Mouse (Mus musculus) spleen, adult 12 weeks (tissue): ENCODE measurements around the gene Tipin.
A peak's percentile ranks its signal among the peaks of the same experiment; 100 is the strongest.
"Not testable (repeated sequence)": the region's sequence is repeated elsewhere in the genome, so short reads cannot be mapped to it uniquely, and the experiment has no call there.

Experiments used
- DNase-seq: peaks from one replicate; pipeline ENCODE4 v3.0.0; 2022; ENCODE audit warnings: low spot score

Gene Tipin

GRCm38 (mm10) chr9:64281105-64281780, at the start of gene Tipin:
TSS of gene Tipin (plus strand) at chr9:64281581.
- peak; percentile 96 for DNase-seq

DNA sequence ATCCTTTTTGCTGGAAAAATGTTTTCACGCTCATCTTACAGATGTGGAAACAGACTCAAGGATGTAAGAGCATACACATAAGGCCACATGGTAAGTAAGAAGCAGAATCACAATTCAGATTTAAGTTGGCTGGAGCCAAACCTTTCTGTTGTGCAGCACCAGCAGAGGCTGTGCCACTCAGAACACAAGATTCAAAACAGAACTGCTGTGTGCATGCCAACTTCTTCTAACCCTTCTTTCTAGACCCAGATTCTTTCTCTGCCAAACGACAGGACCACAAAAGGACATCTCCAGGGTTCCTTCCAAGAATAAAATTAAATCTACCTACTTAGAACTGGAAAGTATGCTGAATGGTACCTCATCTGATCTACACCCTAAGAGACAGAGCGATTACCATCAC, 49.7 kb upstream of the Tipin start:
- no peak for DNase-seq

- DNase-seq: no peak
Observed at GRCm38 (mm10) chr9:64232257-64232957, 49.0 kb upstream of the Tipin start.

- DNase-seq: no peak
Observed at GRCm38 (mm10) chr9:64233656-64234055, 47.7 kb upstream of the Tipin start.

DNA sequence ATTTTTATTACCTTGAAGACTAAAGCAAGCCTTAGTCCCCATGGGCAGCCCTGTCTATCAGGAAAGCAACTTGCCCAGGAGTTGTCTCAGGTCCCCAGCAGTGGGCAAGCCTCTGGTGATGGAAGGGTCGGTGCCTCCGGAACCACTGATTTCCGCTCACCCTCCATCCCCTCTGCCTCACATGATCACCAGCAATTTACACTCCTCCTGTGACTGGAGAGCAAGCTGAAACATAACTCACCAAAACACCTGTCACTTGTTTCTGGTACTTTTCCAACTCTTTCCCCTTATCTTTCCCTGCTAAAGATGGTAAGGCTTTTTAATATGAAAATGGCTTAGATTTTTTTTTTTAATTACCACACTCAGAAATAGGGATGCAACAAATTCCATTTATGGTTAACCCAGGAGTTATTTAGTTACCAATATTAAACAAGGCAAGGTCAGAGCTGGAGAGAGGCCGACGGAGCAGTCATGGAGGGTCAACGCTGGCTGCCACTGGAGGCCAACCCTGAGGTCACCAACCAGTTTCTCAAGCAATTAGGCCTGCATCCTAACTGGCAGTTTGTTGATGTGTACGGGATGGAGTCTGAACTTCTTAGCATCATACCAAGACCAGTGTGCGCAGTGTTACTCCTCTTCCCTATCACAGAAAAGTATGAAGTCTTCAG, 46.5 kb upstream of the Tipin start, which contains the start of gene Uchl4:
Gene Uchl4 (plus strand): TSS at position 434 of the 668 bp plus-strand sequence.
- no peak for DNase-seq

GRCm38 (mm10) chr9:64236056-64236455, 45.3 kb upstream of the Tipin start:
- DNase-seq: no peak

DNA sequence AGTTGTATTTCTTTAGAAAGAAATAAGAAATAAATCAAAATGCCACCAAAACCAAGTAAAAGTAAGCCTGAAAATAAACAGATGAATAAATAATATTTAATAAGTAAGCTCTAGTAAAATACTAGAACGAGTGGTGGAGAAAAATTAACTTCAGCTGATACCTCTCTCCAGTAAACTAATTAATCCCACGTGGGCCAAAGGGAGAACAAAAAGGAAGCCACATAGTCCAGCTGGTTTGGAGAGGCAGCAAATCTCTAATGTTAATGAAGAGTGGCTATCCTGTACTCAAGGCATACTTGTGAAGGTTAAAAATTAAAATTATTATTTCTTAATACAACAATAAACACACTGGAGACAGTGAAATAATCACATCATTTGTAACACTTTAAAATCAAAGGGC, 41.3 kb upstream of the Tipin start:
- no peak for DNase-seq

GRCm38 (mm10) chr9:64240681-64241080, 40.7 kb upstream of the Tipin start:
- DNase-seq: no peak

DNA sequence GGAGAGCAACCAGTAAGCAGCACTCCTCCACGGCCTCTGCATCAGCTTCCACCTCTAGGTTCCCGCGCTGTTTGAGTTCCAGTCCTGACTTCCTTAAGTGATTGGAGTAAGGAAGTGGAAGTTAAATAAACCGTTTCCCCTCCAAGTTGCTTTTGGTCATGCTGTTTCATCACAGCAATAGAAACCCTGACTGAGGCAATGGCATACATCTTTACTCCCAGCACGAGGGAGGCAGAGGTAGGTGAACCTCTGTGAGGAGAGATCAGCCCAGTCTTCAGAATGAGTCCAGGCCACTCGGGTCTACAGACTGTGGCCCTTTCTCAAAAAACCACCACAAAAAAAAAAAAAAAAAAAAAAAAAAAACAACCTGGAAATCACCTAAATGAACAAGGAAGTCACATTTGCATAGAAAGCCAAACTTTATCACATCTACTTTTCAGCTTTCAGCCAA, 39.0 kb upstream of the Tipin start:
- DNase-seq: no peak

- DNase-seq: no peak
Observed at GRCm38 (mm10) chr9:64249371-64249770, 32.0 kb upstream of the Tipin start.

DNA sequence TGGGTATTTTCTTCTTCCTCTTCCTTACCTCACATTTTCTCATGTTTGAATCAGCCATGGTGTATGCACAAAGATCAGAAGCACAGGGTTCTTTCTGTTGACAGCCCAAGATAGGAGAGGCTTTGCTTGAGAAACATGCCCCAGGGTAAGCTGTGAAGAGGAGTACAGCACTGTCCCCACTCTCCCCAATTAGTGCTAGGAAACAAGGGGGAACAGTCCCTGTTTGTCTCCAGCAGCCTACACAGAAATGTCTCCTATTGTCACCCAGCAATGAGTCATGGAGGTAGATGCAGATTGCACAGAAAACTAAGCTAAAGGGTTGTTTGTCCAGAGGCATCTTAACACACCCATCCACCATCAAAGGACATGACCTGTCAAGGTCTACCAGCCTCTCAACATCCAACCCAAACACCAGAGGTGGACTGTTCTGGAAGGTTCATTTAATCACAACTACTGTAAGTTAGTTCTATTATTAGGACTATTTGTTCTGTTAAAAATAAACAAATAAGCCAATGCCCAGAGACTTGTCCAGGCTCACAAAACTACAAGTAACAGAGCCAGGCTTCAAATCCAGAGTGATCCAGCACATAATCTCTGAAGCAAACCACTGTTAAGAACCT, 31.2 kb upstream of the Tipin start:
- DNase-seq: no peak

- peak; percentile 38 for DNase-seq
Observed at GRCm38 (mm10) chr9:64252591-64253020, 28.8 kb upstream of the Tipin start.

DNA sequence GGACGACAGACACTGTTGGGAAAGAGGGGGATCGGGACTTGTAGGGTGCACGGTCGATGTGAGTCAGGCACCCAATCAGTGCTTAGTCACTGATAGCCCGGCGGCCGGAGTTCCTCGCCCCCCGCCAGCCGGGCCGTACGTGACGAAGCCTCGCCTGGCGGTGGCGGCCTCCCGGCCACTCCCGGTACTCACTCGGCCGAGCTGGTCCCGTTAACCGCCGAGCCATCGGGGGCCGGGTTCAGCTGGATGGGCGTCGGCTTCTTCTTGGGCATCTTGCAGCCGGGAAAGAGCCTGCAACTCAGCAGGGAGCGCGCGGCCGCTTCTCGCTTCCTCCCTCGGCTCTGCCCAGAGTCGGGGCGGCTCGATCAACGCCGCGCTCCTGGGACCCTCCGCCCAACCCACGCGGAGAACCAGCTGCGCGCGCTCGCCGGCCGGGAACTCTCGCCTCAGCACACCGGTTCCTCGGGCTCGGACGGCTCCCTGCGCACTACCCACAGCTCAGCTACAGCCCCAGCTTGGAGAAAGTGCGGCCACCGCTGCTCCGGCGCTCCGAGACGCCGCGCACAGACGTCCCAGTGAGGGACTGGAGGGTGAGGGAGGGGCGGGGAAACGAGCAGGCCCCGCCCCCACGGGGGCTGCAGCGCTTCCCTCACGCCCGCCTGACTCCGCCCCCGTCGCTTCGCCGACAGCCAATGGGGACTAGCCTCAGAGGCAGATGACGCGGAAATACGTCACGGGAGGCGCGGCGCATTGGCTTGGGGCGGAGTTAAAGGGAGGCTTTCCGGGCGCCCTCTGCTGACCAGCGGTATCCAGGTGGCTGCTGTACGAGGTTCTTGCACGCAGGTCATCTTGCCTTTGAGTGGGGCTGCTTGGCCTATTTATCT, 28.1 kb upstream of the Tipin start, which contains the start of gene Map2k1:
Gene Map2k1 (minus strand): TSS at position 611 of the 884 bp plus-strand sequence.
- DNase-seq: peak; percentile 100

DNA sequence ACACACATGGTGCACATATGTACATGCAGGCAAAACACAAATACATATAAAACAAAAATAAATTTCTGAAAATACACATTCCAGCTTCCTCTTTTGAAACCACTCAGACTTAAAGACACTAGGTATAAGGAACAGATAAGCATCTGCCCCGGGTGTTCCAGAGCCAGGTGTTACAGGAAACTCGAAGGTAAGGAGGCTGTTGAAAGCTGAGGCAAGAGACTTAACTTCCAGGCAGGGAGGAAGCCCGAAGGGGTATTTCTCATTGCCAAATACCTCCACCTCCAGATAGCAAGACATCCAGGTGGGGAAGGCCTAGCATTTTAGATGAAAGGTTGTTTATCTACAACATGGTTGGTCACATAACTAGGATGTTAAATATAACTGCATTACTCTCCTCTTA, 26.0 kb upstream of the Tipin start:
- no peak for DNase-seq

DNA sequence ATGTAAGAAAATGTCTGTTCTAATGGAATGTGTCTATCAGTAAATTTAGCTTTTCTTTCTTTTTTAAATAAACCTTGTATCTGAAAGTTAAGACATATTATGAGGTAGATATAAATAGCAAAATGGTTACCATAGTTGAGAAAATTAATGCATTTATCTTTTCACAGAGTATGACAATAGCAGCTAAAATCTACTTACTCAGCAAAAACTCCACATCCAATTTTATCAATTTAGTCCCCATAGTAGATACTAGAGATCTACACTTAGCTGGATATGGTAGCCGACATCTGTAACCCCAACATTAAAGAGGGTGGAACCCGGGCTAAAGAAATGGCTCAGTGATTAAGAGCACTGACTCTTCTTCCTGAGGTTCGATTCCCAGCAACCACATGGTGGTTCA, 25.2 kb upstream of the Tipin start:
- no peak for DNase-seq

- DNase-seq: no peak
Observed at GRCm38 (mm10) chr9:64259906-64260305, 21.5 kb upstream of the Tipin start.

DNA sequence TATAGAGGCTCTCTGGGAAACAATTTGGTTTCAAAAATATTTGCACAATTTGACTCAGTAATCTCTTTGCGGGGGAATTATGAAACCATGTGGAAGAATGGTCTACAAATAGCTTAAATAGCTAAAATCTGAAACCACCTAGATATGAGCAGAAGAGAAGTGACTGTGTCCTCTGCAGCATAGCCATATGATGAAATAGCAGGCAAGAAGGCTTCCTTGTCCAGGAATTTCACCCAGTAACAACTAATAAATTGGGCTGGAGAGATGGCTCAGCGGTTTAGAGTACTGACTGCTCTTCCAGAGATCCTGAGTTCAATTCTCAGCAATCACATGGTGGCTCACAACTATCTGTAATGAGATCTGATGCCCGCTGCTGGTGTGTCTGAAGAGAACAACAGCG, 20.4 kb upstream of the Tipin start:
- no peak for DNase-seq

DNA sequence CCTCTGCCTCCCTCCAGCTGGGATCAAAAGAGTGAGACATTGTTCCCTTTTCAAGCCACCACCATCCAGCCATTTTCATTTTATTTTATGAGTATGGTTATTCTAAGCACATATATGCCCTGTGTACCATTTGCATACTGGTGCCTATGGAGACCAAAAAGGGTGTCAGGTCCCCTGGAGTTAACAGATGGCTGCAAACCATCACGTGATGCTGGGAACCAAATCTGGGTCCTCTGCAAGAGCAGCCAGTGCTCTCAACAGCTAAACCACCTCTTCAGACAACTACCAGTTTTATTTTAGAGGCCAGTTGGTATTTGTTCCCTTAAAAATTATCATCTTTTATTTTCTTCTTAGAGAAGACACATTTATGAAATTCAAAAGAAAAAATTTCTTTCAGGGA, 16.6 kb upstream of the Tipin start:
- no peak for DNase-seq

- no peak for DNase-seq
Observed at GRCm38 (mm10) chr9:64267231-64267630, 14.2 kb upstream of the Tipin start.

GRCm38 (mm10) chr9:64268196-64268595, 13.2 kb upstream of the Tipin start:
- DNase-seq: no peak

DNA sequence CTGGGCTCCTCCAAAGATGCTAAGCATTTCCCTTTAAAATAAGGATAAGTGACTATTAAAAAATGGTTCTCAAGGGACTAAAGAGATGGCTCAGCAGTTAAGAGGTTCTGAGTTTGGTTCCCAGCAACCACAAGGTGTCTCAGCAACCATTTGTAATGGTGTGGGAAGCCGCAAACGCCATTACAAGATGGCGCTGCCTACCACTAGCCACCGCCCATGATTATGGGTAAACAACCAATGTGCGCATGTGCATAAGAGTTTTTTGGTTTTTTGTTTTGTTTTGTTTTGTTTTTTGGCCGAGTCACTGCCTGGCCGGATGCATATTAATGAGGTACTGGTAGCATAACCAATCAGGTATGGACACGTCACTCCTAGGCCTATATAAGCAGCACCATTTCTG, 12.5 kb upstream of the Tipin start:
- DNase-seq: not testable (repeated sequence)
